Mouse (Mus musculus): Measurements from ENCODE around the gene Cobl.

Gene Cobl

GRCm38 (mm10) chr11:12464181-12465162 lies at the start of gene Cobl:
Gene Cobl, minus strand, starts transcription at chr11:12464960.
- no peak for DNase-seq

- no peak for DNase-seq
Observed at GRCm38 (mm10) chr11:12513796-12514195, 49.0 kb upstream of the Cobl start.

- DNase-seq, result no peak
Observed at GRCm38 (mm10) chr11:12506371-12506890, 41.7 kb upstream of the Cobl start.

- DNase-seq, result no peak
Observed at GRCm38 (mm10) chr11:12503756-12504155, 39.0 kb upstream of the Cobl start.

- DNase-seq, result no peak
Observed at GRCm38 (mm10) chr11:12501721-12502120, 37.0 kb upstream of the Cobl start.

GRCm38 (mm10) chr11:12493791-12494190 lies 29.0 kb upstream of the Cobl start:
- no peak for DNase-seq

- no peak for DNase-seq
Observed at GRCm38 (mm10) chr11:12479856-12480403, 15.2 kb upstream of the Cobl start.

- no peak for DNase-seq
Observed at GRCm38 (mm10) chr11:12474299-12474935, 9.7 kb upstream of the Cobl start.

GRCm38 (mm10) chr11:12473625-12474298 lies 9.0 kb upstream of the Cobl start:
- DNase-seq, result no peak

GRCm38 (mm10) chr11:12469638-12470037 lies 4.9 kb upstream of the Cobl start:
- no peak for DNase-seq

- DNase-seq, result no peak
Observed at GRCm38 (mm10) chr11:12468661-12469060, 3.9 kb upstream of the Cobl start.

GRCm38 (mm10) chr11:12467836-12468235 lies 3.1 kb upstream of the Cobl start:
- no peak for DNase-seq

- no peak for DNase-seq
Observed at GRCm38 (mm10) chr11:12467217-12467616, 2.5 kb upstream of the Cobl start.

GRCm38 (mm10) chr11:12466606-12467005 lies 1.8 kb upstream of the Cobl start:
- no peak for DNase-seq

GRCm38 (mm10) chr11:12465229-12465628 lies 469 bp upstream of the Cobl start:
- DNase-seq, result no peak

- DNase-seq, result no peak
Observed at GRCm38 (mm10) chr11:12463615-12464170, 1.1 kb downstream of the Cobl start.

- no peak for DNase-seq
Observed at GRCm38 (mm10) chr11:12459781-12460581, 4.8 kb downstream of the Cobl start.

GRCm38 (mm10) chr11:12458814-12459213 lies 5.9 kb downstream of the Cobl start:
- DNase-seq, result no peak

- no peak for DNase-seq
Observed at GRCm38 (mm10) chr11:12458392-12458791, 6.4 kb downstream of the Cobl start.

- no peak for DNase-seq
Observed at GRCm38 (mm10) chr11:12448101-12448500, 16.7 kb downstream of the Cobl start.

GRCm38 (mm10) chr11:12445222-12445621 lies 19.5 kb downstream of the Cobl start:
- DNase-seq, result no peak

GRCm38 (mm10) chr11:12444215-12444614 lies 20.5 kb downstream of the Cobl start:
- no peak for DNase-seq

Data from thymus, postnatal 25 days (tissue).